Mouse (Mus musculus): ENCODE measurements at regions not wholly inside any gene's neighbourhood (a gene's known extent, or its start where the extent isn't known, plus 50 kb on each side); places are given as distances from the start of the nearest gene placed in this dataset.

DNA sequence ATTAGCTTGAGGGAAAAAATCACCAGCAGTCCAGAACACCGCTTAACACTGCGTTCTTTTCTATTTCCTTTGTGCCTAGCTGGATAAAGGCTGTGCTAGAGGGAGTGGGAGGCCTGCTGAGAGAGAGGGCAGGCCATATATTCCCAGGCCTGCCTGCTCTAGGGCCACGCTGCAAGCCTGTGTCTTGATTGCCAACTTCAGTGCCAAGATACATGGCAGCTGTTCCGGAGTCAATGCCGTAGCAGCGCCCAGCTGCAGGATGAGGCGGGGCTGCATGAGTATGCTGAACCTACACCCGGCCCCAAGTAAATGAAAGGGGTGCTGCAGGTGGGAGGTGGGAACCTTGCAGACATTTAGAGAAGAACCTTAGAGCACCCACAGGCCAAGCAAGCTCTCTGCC is 127.5 kb upstream of the Eif4g2 start:
- TF ChIP-seq CTCF (IDR thresholded peaks at IDR 0.05; ENCODE audit: extremely low read depth, insufficient read length, insufficient replicate concordance, low read depth, low read length) (no peak), POLR2A (IDR thresholded peaks at IDR 0.05; ENCODE audit: low read depth, low read length) (no peak)
